Mouse (Mus musculus): ENCODE results near the gene Sorbs1. TPM values are rescaled to one million over a fixed set of nuclear protein-coding genes. Genes with fewer than 3 reads are reported as not detected.

Sorbs1 gene
- polyA plus RNA-seq, 1 experiment from 2014 or later = 35.7 TPM

GRCm38 (mm10) chr19:40348652-40349051 is 164.9 kb downstream of the Sorbs1 start:
- H3K4me1 ChIP-seq (ENCODE audit: control insufficient read depth, insufficient read depth, low read length) = no peaks in the 10 kb centered on the region
- WGBS = 69% methylated on average over 2 of the region's 2 CpGs
- H3K4me2 ChIP-seq (ENCODE audit: low read depth, low read length) = no peak overlapping the region

GRCm38 (mm10) chr19:40348175-40348574 is 165.4 kb downstream of the Sorbs1 start:
- no peak overlapping the region for H3K9ac ChIP-seq (replicated peaks; ENCODE audit: low read length)
- DNase-seq (ENCODE audit: low spot score) = no peak
- H3K4me2 ChIP-seq (ENCODE audit: low read depth, low read length) = no peak overlapping the region
- H3K27me3 ChIP-seq (ENCODE audit: control insufficient read depth, insufficient read depth, low read length) = no peaks in the 10 kb centered on the region
- no peak overlapping the region for H3K4me3 ChIP-seq (ENCODE audit: low read depth, low read length)
- H3K27ac ChIP-seq (replicated peaks; ENCODE audit: low read depth, low read length) = no peak overlapping the region
- no peaks in the 10 kb centered on the region for H3K9me3 ChIP-seq (replicated peaks; ENCODE audit: control insufficient read depth, low read length)
- WGBS = 65% methylated on average over 7 of the region's 7 CpGs
- no peaks in the 10 kb centered on the region for H3K36me3 ChIP-seq (replicated peaks; ENCODE audit: control insufficient read depth, insufficient read depth, low read depth, low read length)
- no peaks in the 10 kb centered on the region for H3K4me1 ChIP-seq (ENCODE audit: control insufficient read depth, insufficient read depth, low read length)
- ATAC-seq (replicated peaks; ENCODE audit: insufficient number of reproducible peaks, low FRiP score, low TSS enrichment, low read depth) = no peak

More at GRCm38 (mm10) chr19:40348652-40349051, 164.9 kb downstream of the Sorbs1 start:
- Histone ChIP-seq H3K9ac (replicated peaks; ENCODE audit: low read length) (no peak overlapping the region), H3K9me3 (replicated peaks; ENCODE audit: control insufficient read depth, low read length) (no peaks in the 10 kb centered on the region), H3K27me3 (ENCODE audit: control insufficient read depth, insufficient read depth, low read length) (no peaks in the 10 kb centered on the region), H3K36me3 (replicated peaks; ENCODE audit: control insufficient read depth, insufficient read depth, low read depth, low read length) (no peaks in the 10 kb centered on the region), H3K4me3 (ENCODE audit: low read depth, low read length) (no peak overlapping the region), H3K27ac (replicated peaks; ENCODE audit: low read depth, low read length) (no peak overlapping the region)
- no peak for ATAC-seq (replicated peaks; ENCODE audit: insufficient number of reproducible peaks, low FRiP score, low TSS enrichment, low read depth)
- DNase-seq (ENCODE audit: low spot score) = no peak

- H3K9me3 ChIP-seq (replicated peaks; ENCODE audit: control insufficient read depth, low read length) = no peaks in the 10 kb centered on the region
- no peaks in the 10 kb centered on the region for H3K36me3 ChIP-seq (replicated peaks; ENCODE audit: control insufficient read depth, insufficient read depth, low read depth, low read length)
- DNase-seq (ENCODE audit: low spot score) = no peak
- no peak for ATAC-seq (replicated peaks; ENCODE audit: insufficient number of reproducible peaks, low FRiP score, low TSS enrichment, low read depth)
- no peak overlapping the region for H3K9ac ChIP-seq (replicated peaks; ENCODE audit: low read length)
- no peak overlapping the region for H3K4me2 ChIP-seq (ENCODE audit: low read depth, low read length)
- H3K27ac ChIP-seq (replicated peaks; ENCODE audit: low read depth, low read length) = no peak overlapping the region
- WGBS = 81% methylated on average over 3 of the region's 3 CpGs
- H3K27me3 ChIP-seq (ENCODE audit: control insufficient read depth, insufficient read depth, low read length) = no peaks in the 10 kb centered on the region
- no peaks in the 10 kb centered on the region for H3K4me1 ChIP-seq (ENCODE audit: control insufficient read depth, insufficient read depth, low read length)
- no peak overlapping the region for H3K4me3 ChIP-seq (ENCODE audit: low read depth, low read length)
These were observed 166.7 kb downstream of the Sorbs1 start for GRCm38 (mm10) chr19:40346908-40347307.

GRCm38 (mm10) chr19:40346232-40346844 is 167.2 kb downstream of the Sorbs1 start:
- H3K9me3 ChIP-seq (replicated peaks; ENCODE audit: control insufficient read depth, low read length) = no peaks in the 10 kb centered on the region
- no peaks in the 10 kb centered on the region for H3K36me3 ChIP-seq (replicated peaks; ENCODE audit: control insufficient read depth, insufficient read depth, low read depth, low read length)
- no peak overlapping the region for H3K9ac ChIP-seq (replicated peaks; ENCODE audit: low read length)
- no peak overlapping the region for H3K4me2 ChIP-seq (ENCODE audit: low read depth, low read length)
- DNase-seq (ENCODE audit: low spot score) (no peak), ATAC-seq (replicated peaks; ENCODE audit: insufficient number of reproducible peaks, low FRiP score, low TSS enrichment, low read depth) (no peak)
- no peaks in the 10 kb centered on the region for H3K4me1 ChIP-seq (ENCODE audit: control insufficient read depth, insufficient read depth, low read length)
- 74% methylated on average over 5 of the region's 5 CpGs for WGBS
- H3K27me3 ChIP-seq (ENCODE audit: control insufficient read depth, insufficient read depth, low read length) = no peaks in the 10 kb centered on the region
- H3K27ac ChIP-seq (replicated peaks; ENCODE audit: low read depth, low read length) = no peak overlapping the region
- no peak overlapping the region for H3K4me3 ChIP-seq (ENCODE audit: low read depth, low read length)

GRCm38 (mm10) chr19:40345684-40346083 is 167.9 kb downstream of the Sorbs1 start:
- H3K4me3 ChIP-seq (ENCODE audit: low read depth, low read length) = no peak overlapping the region
- no peaks in the 10 kb centered on the region for H3K36me3 ChIP-seq (replicated peaks; ENCODE audit: control insufficient read depth, insufficient read depth, low read depth, low read length)
- ATAC-seq (replicated peaks; ENCODE audit: insufficient number of reproducible peaks, low FRiP score, low TSS enrichment, low read depth) (no peak), DNase-seq (ENCODE audit: low spot score) (peak; percentile 76)
- H3K9ac ChIP-seq (replicated peaks; ENCODE audit: low read length) = no peak overlapping the region
- H3K4me2 ChIP-seq (ENCODE audit: low read depth, low read length) = no peak overlapping the region
- H3K4me1 ChIP-seq (ENCODE audit: control insufficient read depth, insufficient read depth, low read length) = no peaks in the 10 kb centered on the region
- H3K9me3 ChIP-seq (replicated peaks; ENCODE audit: control insufficient read depth, low read length) = no peaks in the 10 kb centered on the region
- no peaks in the 10 kb centered on the region for H3K27me3 ChIP-seq (ENCODE audit: control insufficient read depth, insufficient read depth, low read length)
- H3K27ac ChIP-seq (replicated peaks; ENCODE audit: low read depth, low read length) = no peak overlapping the region
- 18% methylated on average over 5 of the region's 5 CpGs for WGBS

GRCm38 (mm10) chr19:40343018-40343417 is 170.6 kb downstream of the Sorbs1 start:
- H3K4me3 ChIP-seq (ENCODE audit: low read depth, low read length) = no peak overlapping the region
- H3K4me2 ChIP-seq (ENCODE audit: low read depth, low read length) = no peak overlapping the region
- WGBS = 6% methylated on average over 5 of the region's 5 CpGs
- H3K4me1 ChIP-seq (ENCODE audit: control insufficient read depth, insufficient read depth, low read length) = no peaks in the 10 kb centered on the region
- no peaks in the 10 kb centered on the region for H3K9me3 ChIP-seq (replicated peaks; ENCODE audit: control insufficient read depth, low read length)
- no peak overlapping the region for H3K9ac ChIP-seq (replicated peaks; ENCODE audit: low read length)
- no peak for ATAC-seq (replicated peaks; ENCODE audit: insufficient number of reproducible peaks, low FRiP score, low TSS enrichment, low read depth)
- peak; percentile 84 for DNase-seq (ENCODE audit: low spot score)
- H3K27me3 ChIP-seq (ENCODE audit: control insufficient read depth, insufficient read depth, low read length) = no peaks in the 10 kb centered on the region
- no peak overlapping the region for H3K27ac ChIP-seq (replicated peaks; ENCODE audit: low read depth, low read length)
- H3K36me3 ChIP-seq (replicated peaks; ENCODE audit: control insufficient read depth, insufficient read depth, low read depth, low read length) = no peaks in the 10 kb centered on the region

GRCm38 (mm10) chr19:40341141-40341540 is 172.4 kb downstream of the Sorbs1 start:
- no peak overlapping the region for H3K27ac ChIP-seq (replicated peaks; ENCODE audit: low read depth, low read length)
- peak; percentile 52 for DNase-seq (ENCODE audit: low spot score)

GRCm38 (mm10) chr19:40336694-40337093 is 176.9 kb downstream of the Sorbs1 start:
- no peak overlapping the region for H3K4me3 ChIP-seq (ENCODE audit: low read depth, low read length)
- no peak overlapping the region for H3K4me2 ChIP-seq (ENCODE audit: low read depth, low read length)
- no peak overlapping the region for H3K9ac ChIP-seq (replicated peaks; ENCODE audit: low read length)
- H3K36me3 ChIP-seq (replicated peaks; ENCODE audit: control insufficient read depth, insufficient read depth, low read depth, low read length) = no peaks in the 10 kb centered on the region
- no peak overlapping the region for H3K27ac ChIP-seq (replicated peaks; ENCODE audit: low read depth, low read length)
- no peaks in the 10 kb centered on the region for H3K9me3 ChIP-seq (replicated peaks; ENCODE audit: control insufficient read depth, low read length)
- no peaks in the 10 kb centered on the region for H3K27me3 ChIP-seq (ENCODE audit: control insufficient read depth, insufficient read depth, low read length)
- ATAC-seq (replicated peaks; ENCODE audit: insufficient number of reproducible peaks, low FRiP score, low TSS enrichment, low read depth) (no peak), DNase-seq (ENCODE audit: low spot score) (no peak)
- H3K4me1 ChIP-seq (ENCODE audit: control insufficient read depth, insufficient read depth, low read length) = no peaks in the 10 kb centered on the region
- WGBS = 84% methylated on average over 4 of the region's 4 CpGs

More at GRCm38 (mm10) chr19:40341141-40341540, 172.4 kb downstream of the Sorbs1 start:
- ATAC-seq (replicated peaks; ENCODE audit: insufficient number of reproducible peaks, low FRiP score, low TSS enrichment, low read depth) = no peak
- Histone ChIP-seq H3K4me1 (ENCODE audit: control insufficient read depth, insufficient read depth, low read length) (no peaks in the 10 kb centered on the region), H3K36me3 (replicated peaks; ENCODE audit: control insufficient read depth, insufficient read depth, low read depth, low read length) (no peaks in the 10 kb centered on the region), H3K4me3 (ENCODE audit: low read depth, low read length) (no peak overlapping the region), H3K27me3 (ENCODE audit: control insufficient read depth, insufficient read depth, low read length) (no peaks in the 10 kb centered on the region), H3K4me2 (ENCODE audit: low read depth, low read length) (no peak overlapping the region), H3K9me3 (replicated peaks; ENCODE audit: control insufficient read depth, low read length) (no peaks in the 10 kb centered on the region), H3K9ac (replicated peaks; ENCODE audit: low read length) (no peak overlapping the region)
- WGBS = 6% methylated on average over 6 of the region's 6 CpGs
